29 mouse cellular contexts compared by ENCODE assay signal in the genomic region with DNA sequence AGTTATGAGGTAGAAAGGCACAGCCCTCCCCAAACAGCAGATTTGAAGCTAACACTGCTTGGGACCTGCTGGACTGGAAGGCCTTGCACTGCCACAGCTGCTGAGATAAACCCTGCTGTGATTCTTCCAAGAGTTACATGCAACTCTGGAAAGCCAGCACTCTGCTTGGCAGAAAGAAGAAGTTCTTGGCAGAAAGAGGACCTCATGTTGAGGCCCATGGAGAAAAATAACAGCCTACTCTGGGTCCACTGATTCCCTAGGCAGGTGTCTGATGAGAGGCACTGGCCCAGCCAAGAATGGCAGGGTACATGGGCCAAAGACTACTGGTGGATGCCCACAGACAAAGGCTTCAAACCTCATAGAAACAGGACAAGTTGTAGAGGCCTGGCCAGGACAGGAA.
A peak's percentile ranks its signal among the peaks of the same experiment; 100 is the strongest.
DNase-seq lines count a peak whose midpoint lies in the region; ATAC-seq lines count a peak whose summit lies in the region.
"Had no signal": no experiment of that assay in that cellular context is flagged by ENCODE, and none has a peak within 500 bp of the region (broad histone marks: within the 10 kb centered on the region; RNA-seq: fewer than 3 reads in every experiment).

No protein-coding gene starts in this region.

- no peaks in the 10 kb centered on the region for H3K4me1 ChIP-seq in heart, embryonic 12.5 days (replicated peaks)
- H3K4me1 ChIP-seq: embryonic facial prominence, embryonic 10.5 days; embryonic facial prominence, embryonic 15.5 days; forebrain, embryonic 12.5 days; heart, embryonic 15.5 days; limb, embryonic 13.5 days; lung, embryonic 15.5 days; megakaryocyte, embryonic 14.5 days; midbrain, embryonic 12.5 days; stomach, embryonic 15.5 days had no signal

- H3K36me3 ChIP-seq in heart, embryonic 12.5 days, result no peaks in the 10 kb centered on the region
- H3K36me3 ChIP-seq: embryonic facial prominence, embryonic 10.5 days; embryonic facial prominence, embryonic 15.5 days; forebrain, embryonic 12.5 days; heart, embryonic 15.5 days; limb, embryonic 13.5 days; lung, embryonic 15.5 days; midbrain, embryonic 12.5 days; stomach, embryonic 15.5 days had no signal

- peaks cover 5% of the 10 kb centered on the region for H3K9me3 ChIP-seq in heart, embryonic 12.5 days (replicated peaks)
- H3K9me3 ChIP-seq: forebrain, embryonic 12.5 days; heart, embryonic 15.5 days; lung, embryonic 15.5 days; midbrain, embryonic 12.5 days; stomach, embryonic 15.5 days had no signal

- H3K9ac ChIP-seq in heart, embryonic 12.5 days, result no peak overlapping the region
- H3K9ac ChIP-seq: embryonic facial prominence, embryonic 15.5 days; forebrain, embryonic 12.5 days; forebrain, postnatal 0 days; heart, embryonic 15.5 days; limb, embryonic 13.5 days; lung, embryonic 15.5 days; midbrain, embryonic 12.5 days; stomach, embryonic 15.5 days had no signal

- intact Hi-C loops in heart, postnatal 36 days (cut with DNase I), result no loop called here

- no peak overlapping the region for H3K27ac ChIP-seq in heart, embryonic 12.5 days (ENCODE audit: poor library complexity, severe bottlenecking)
- H3K27ac ChIP-seq: embryonic facial prominence, embryonic 10.5 days; embryonic facial prominence, embryonic 15.5 days; forebrain, embryonic 12.5 days; heart, embryonic 15.5 days; kidney, postnatal 0 days; left cerebral cortex, adult 2 months; limb, embryonic 13.5 days; lung, embryonic 15.5 days; midbrain, embryonic 12.5 days; stomach, embryonic 15.5 days had no signal

- no peak for ATAC-seq in heart, embryonic 12.5 days (ENCODE audit: insufficient number of reproducible peaks, low FRiP score)
- ATAC-seq: forebrain, postnatal 0 days; hindbrain, embryonic 16.5 days had no signal

- no peak overlapping the region for H3K4me3 ChIP-seq in heart, embryonic 12.5 days
- H3K4me3 ChIP-seq: embryonic facial prominence, embryonic 10.5 days; embryonic facial prominence, embryonic 15.5 days; forebrain, embryonic 12.5 days; heart, embryonic 15.5 days; left cerebral cortex, adult 2 months; limb, embryonic 13.5 days; lung, embryonic 15.5 days; megakaryocyte, embryonic 14.5 days; midbrain, embryonic 12.5 days; stomach, embryonic 15.5 days had no signal

- DNase-seq in heart, adult 11 months, result peak; percentile 96
- peak; percentile 0 for DNase-seq in lung, postnatal 36 days
- DNase-seq in lung, postnatal 4 days, result no peak
- peak; percentile 61 to 63 for DNase-seq in heart, adult 9 months (ENCODE audit: low spot score in 2 of 2)
- DNase-seq in heart, postnatal 36 days, result peak; percentile 15 to 39
- no peak for DNase-seq in left cerebral cortex, adult 18-20 months (ENCODE audit: low spot score in 2 of 2)
- DNase-seq in layer of hippocampus, postnatal 10 days (ENCODE audit: low spot score in 2 of 2), result no peak
- DNase-seq: adrenal gland, postnatal 10 days; B cell, adult 2 months; cerebellum, adult 11 months; cerebellum, adult 9-11 months; forebrain, postnatal 0 days; kidney, adult 2 months; retina, postnatal 1 day; right cerebral cortex, postnatal 14 days had no signal

- no peaks in the 10 kb centered on the region for H3K27me3 ChIP-seq in heart, embryonic 12.5 days (replicated peaks)
- H3K27me3 ChIP-seq: embryonic facial prominence, embryonic 15.5 days; forebrain, embryonic 12.5 days; heart, embryonic 15.5 days; limb, embryonic 13.5 days; lung, embryonic 15.5 days; megakaryocyte, embryonic 14.5 days; midbrain, embryonic 12.5 days; stomach, embryonic 15.5 days had no signal

- H3K4me2 ChIP-seq in heart, embryonic 12.5 days, result no peak overlapping the region
- H3K4me2 ChIP-seq: embryonic facial prominence, embryonic 15.5 days; forebrain, embryonic 12.5 days; heart, embryonic 15.5 days; limb, embryonic 13.5 days; liver, embryonic 11.5 days; lung, embryonic 15.5 days; midbrain, embryonic 12.5 days; stomach, embryonic 15.5 days had no signal

Comparison
In these comparisons a context has a peak if more than half of its experiments do, and no peak if none do; other contexts are left out.
1. DNase-seq: peak in heart, adult 11 months (single experiment), lung, postnatal 36 days (single experiment), heart, adult 9 months (2 of 2) and heart, postnatal 36 days (2 of 2); none in lung, postnatal 4 days (0 of 2), left cerebral cortex, adult 18-20 months (0 of 2) and layer of hippocampus, postnatal 10 days (0 of 2).